In genomic region chr13:24761403-24762227, GRCm38 (mm10) we compare ENCODE assay signal across 7 mouse cellular contexts. TPM values are rescaled to one million over a fixed set of nuclear protein-coding genes. Genes with fewer than 3 reads are reported as not detected.
DNase-seq lines count a peak whose midpoint lies in the region; ATAC-seq and TF ChIP-seq lines count a peak whose summit lies in the region.

TSS of gene Gmnn (minus strand) at chr13:24761923.

- ATAC-seq in intestine, postnatal 0 days, result peak; percentile 97
- ATAC-seq in midbrain, embryonic 12.5 days (ENCODE audit: low FRiP score, low read depth), result peak; percentile 98

- WGBS in intestine, postnatal 0 days, result under 1% methylated on average over 79 of the region's 79 CpGs
- WGBS in midbrain, embryonic 12.5 days, result under 1% methylated on average over 77 of the region's 79 CpGs
- WGBS in small intestine, adult 2 months, result under 1% methylated on average over 79 of the region's 79 CpGs

- H3K27ac ChIP-seq in intestine, postnatal 0 days (ENCODE audit: low read depth, low read length), result peak within 1 kb of the TSS; percentile 76
- H3K27ac ChIP-seq in midbrain, embryonic 12.5 days (replicated peaks), result peak within 1 kb of the TSS; percentile 85
- peak within 1 kb of the TSS; percentile 93 for H3K27ac ChIP-seq in small intestine, adult 2 months (ENCODE audit: insufficient read depth, low read depth, low read length)

- peak; percentile 22; the same call in 1 of the 2 replicates for TF ChIP-seq POLR2A in small intestine, adult 2 months (IDR thresholded peaks at IDR 0.05; ENCODE audit: low read depth, low read length)

- no peaks in the 10 kb centered on the region for H3K9me3 ChIP-seq in intestine, postnatal 0 days (ENCODE audit: control insufficient read depth)
- H3K9me3 ChIP-seq in midbrain, embryonic 12.5 days, result no peaks in the 10 kb centered on the region

- peaks cover 8% of the 10 kb centered on the region; the same call in 1 of the 2 replicates for H3K36me3 ChIP-seq in intestine, postnatal 0 days (ENCODE audit: control insufficient read depth, insufficient read depth)
- 0 out of 2 replicates have a peak, but pooled peaks cover 8% of the 10 kb centered on the region for H3K36me3 ChIP-seq in midbrain, embryonic 12.5 days
- peaks cover 14% of the 10 kb centered on the region for H3K36me3 ChIP-seq in small intestine, adult 2 months (ENCODE audit: control insufficient read depth, insufficient read depth, low read length)

- DNase-seq in adrenal gland, adult 8-10 months, result peak; percentile 76
- peak; percentile 92 for DNase-seq in embryo, embryonic 9.5 days (ENCODE audit: extremely low spot score)
- peak; percentile 28 for DNase-seq in gonadal fat pad, adult 2 months (ENCODE audit: low read depth)
- peak; percentile 86 for DNase-seq in left cerebral cortex, postnatal 4 days

- no peaks in the 10 kb centered on the region for H3K4me1 ChIP-seq in intestine, postnatal 0 days (replicated peaks; ENCODE audit: control insufficient read depth, insufficient read depth, low read length)
- H3K4me1 ChIP-seq in midbrain, embryonic 12.5 days, result peaks cover 9% of the 10 kb centered on the region
- H3K4me1 ChIP-seq in small intestine, adult 2 months (ENCODE audit: control insufficient read depth, insufficient read depth, insufficient read length, low read length), result peaks cover 3% of the 10 kb centered on the region; the same call in 1 of the 2 replicates

- no peak for TF ChIP-seq CTCF in intestine, postnatal 0 days (IDR thresholded peaks at IDR 0.05; ENCODE audit: low read depth)
- TF ChIP-seq CTCF in small intestine, adult 2 months (IDR thresholded peaks at IDR 0.05; ENCODE audit: extremely low read depth, insufficient read length, insufficient replicate concordance, low read depth, low read length), result no peak

- peak within 1 kb of the TSS; percentile 79 for H3K4me2 ChIP-seq in intestine, postnatal 0 days (replicated peaks; ENCODE audit: low read depth)
- peak within 1 kb of the TSS; percentile 65 for H3K4me2 ChIP-seq in midbrain, embryonic 12.5 days (replicated peaks)

- no peaks in the 10 kb centered on the region for H3K27me3 ChIP-seq in intestine, postnatal 0 days (replicated peaks; ENCODE audit: control insufficient read depth, insufficient read depth, low read length)
- H3K27me3 ChIP-seq in midbrain, embryonic 12.5 days, result no peaks in the 10 kb centered on the region
- no peaks in the 10 kb centered on the region for H3K27me3 ChIP-seq in small intestine, adult 2 months (ENCODE audit: control insufficient read depth, insufficient read depth, low read length)

- peak within 1 kb of the TSS; percentile 64 for H3K4me3 ChIP-seq in intestine, postnatal 0 days (ENCODE audit: low read depth, low read length)
- H3K4me3 ChIP-seq in midbrain, embryonic 12.5 days, result peak within 1 kb of the TSS; percentile 95
- H3K4me3 ChIP-seq in small intestine, adult 2 months (ENCODE audit: low read depth, low read length), result peak within 1 kb of the TSS; percentile 88

- intact Hi-C loops in left cerebral cortex, postnatal 4 days (cut with DNase I), result no loop called here

- peak within 1 kb of the TSS; percentile 61 for H3K9ac ChIP-seq in intestine, postnatal 0 days (ENCODE audit: low read depth, low read length)
- H3K9ac ChIP-seq in midbrain, embryonic 12.5 days (replicated peaks), result peak within 1 kb of the TSS; percentile 82

RNA-seq across cellular contexts. Expression of gene Gmnn, which starts in this region (rescaled TPM):
- total RNA-seq in adrenal gland, adult 8-10 months (2022), result 10 to 100 TPM in 2 of 4 experiments, 1 to 10 TPM in 2; 5.3 to 12.5 (median 9.4) TPM
- polyA plus RNA-seq in gonadal fat pad, adult 2 months (2012; rRNA removed), result 1.7 TPM in 2 replicates
- polyA plus RNA-seq in intestine, postnatal 0 days (2015; fragmentation: Nextera tagmentation; extraction: Ambion mirVana), result 47.7 and 50.6 TPM in 2 replicates
- 1 to 10 TPM; 4.0 to 5.5 TPM for total RNA-seq in left cerebral cortex, postnatal 4 days (2021)
- polyA plus RNA-seq in midbrain, embryonic 12.5 days (2016; fragmentation: Nextera tagmentation; extraction: Ambion mirVana), result 92.5 and 95.8 TPM in 2 replicates
- polyA plus RNA-seq in small intestine, adult 2 months (2012; rRNA removed), result 0.84 and 2.4 TPM in 2 replicates

Comparison
In these comparisons a context has a peak if more than half of its experiments do, and no peak if none do; other contexts are left out.
1. Peak in every context shown above with its lines: DNase-seq, ATAC-seq, H3K4me3 ChIP-seq and H3K27ac ChIP-seq.
2. RNA of gene Gmnn (polyA plus RNA-seq): 92.5 to 95.8 TPM in midbrain, embryonic 12.5 days and 47.7 to 50.6 TPM in intestine, postnatal 0 days; 0.84 to 2.4 TPM in small intestine, adult 2 months and 1.7 TPM in gonadal fat pad, adult 2 months; every median in the first group is over 10 times any median in the second.
3. DNase-seq: peak in every context shown above with its lines; median percentile 92 in embryo, embryonic 9.5 days; 86 in left cerebral cortex, postnatal 4 days; 76 in adrenal gland, adult 8-10 months; 28 in gonadal fat pad, adult 2 months.